Mouse (Mus musculus) midbrain, embryonic 15.5 days (tissue): ENCODE data around the gene Entpd1. TPM values are rescaled to one million over a fixed set of nuclear protein-coding genes. Genes with fewer than 3 reads are reported as not detected.
A peak's percentile ranks its signal among the peaks of the same experiment; 100 is the strongest.
"Not testable (repeated sequence)": the region's sequence is repeated elsewhere in the genome, so short reads cannot be mapped to it uniquely, and the experiment has no call there.

Source experiments
- ATAC-seq: fragments of 200-750 bp; cut with Nextera tagmentation; replicated peaks from 2 replicates; pipeline ENCODE4 v1.8.0; 2017; ENCODE audit warnings: moderate TSS enrichment
- H3K27ac ChIP-seq: fragments of 300-500 bp; sonication (generic); 2 replicates; pipeline ENCODE4 v1.5.1; 2015; ENCODE audit warnings: mild to moderate bottlenecking, inconsistent platforms
- H3K27me3 ChIP-seq: fragments of 300-500 bp; sonication (generic); replicated peaks from 2 replicates; pipeline ENCODE4 v1.6.1; 2015; ENCODE audit warnings: inconsistent platforms
- H3K36me3 ChIP-seq: fragments of 300-500 bp; sonication (generic); replicated peaks from 2 replicates; pipeline ENCODE4 v1.6.1; 2015; ENCODE audit warnings: inconsistent platforms
- H3K4me1 ChIP-seq: fragments of 300-500 bp; sonication (generic); 2 replicates; pipeline ENCODE4 v1.6.1; 2015; ENCODE audit warnings: inconsistent platforms
- H3K4me2 ChIP-seq: fragments of 300-500 bp; sonication (generic); 2 replicates; pipeline ENCODE4 v1.6.1; 2015; ENCODE audit warnings: inconsistent platforms, mild to moderate bottlenecking, moderate library complexity
- H3K4me3 ChIP-seq: fragments of 300-500 bp; sonication (generic); 2 replicates; pipeline ENCODE4 v1.5.1; 2015; ENCODE audit warnings: mild to moderate bottlenecking, inconsistent platforms
- H3K9ac ChIP-seq: fragments of 300-500 bp; sonication (generic); 2 replicates; pipeline ENCODE4 v1.6.1; 2015; ENCODE audit warnings: mild to moderate bottlenecking, inconsistent platforms
- H3K9me3 ChIP-seq: fragments of 300-500 bp; sonication (generic); 2 replicates; pipeline ENCODE4 v1.6.1; 2016; ENCODE audit warnings: inconsistent platforms
- WGBS: fragments of 180-500 bp; shearing (Covaris S2); methylation state at CpG from one replicate; pipeline ENCODE4 v1.1.7; 2015; ENCODE audit warnings: mixed read lengths; 5-methylcytosine and 5-hydroxymethylcytosine counted together
- polyA plus RNA-seq: library from polyadenylated mRNA; unstranded; fragments of >200 nt; fragmentation: Nextera tagmentation; extraction: Ambion mirVana; gene quantifications from 2 replicates; pipeline ENCODE4 v1.2.1, GENCODE M21; 2015

Entpd1 gene
- polyA plus RNA-seq, 1 experiment from 2014 or later = 8.8 TPM

GRCm38 (mm10) chr19:40589530-40589880 lies 22.7 kb upstream of the Entpd1 start:
- Histone ChIP-seq H3K4me3 (peak overlapping the region; percentile 52), H3K27me3 (no peaks in the 10 kb centered on the region), H3K9me3 (no peaks in the 10 kb centered on the region), H3K4me1 (peaks cover 21% of the 10 kb centered on the region), H3K36me3 (no peaks in the 10 kb centered on the region), H3K9ac (peak overlapping the region; percentile 62), H3K27ac (peak overlapping the region; percentile 82), H3K4me2 (peak overlapping the region; percentile 74)
- ATAC-seq = no peak
- WGBS = 1% methylated on average over 10 of the region's 10 CpGs

- H3K4me3 ChIP-seq = no peak overlapping the region
- WGBS = 96% methylated on average over 3 of the region's 3 CpGs
- H3K27ac ChIP-seq = no peak overlapping the region
- no peaks in the 10 kb centered on the region for H3K27me3 ChIP-seq
- no peak overlapping the region for H3K9ac ChIP-seq
- H3K4me2 ChIP-seq = no peak overlapping the region
- H3K9me3 ChIP-seq = no peaks in the 10 kb centered on the region
- H3K36me3 ChIP-seq = peaks cover 19% of the 10 kb centered on the region; the same call in 1 of the 2 replicates
- no peaks in the 10 kb centered on the region for H3K4me1 ChIP-seq
- ATAC-seq = no peak
Observed at GRCm38 (mm10) chr19:40595231-40595630, 16.9 kb upstream of the Entpd1 start.

- Histone ChIP-seq H3K9me3 (no peaks in the 10 kb centered on the region), H3K4me2 (no peak overlapping the region), H3K9ac (no peak overlapping the region), H3K27me3 (no peaks in the 10 kb centered on the region), H3K4me1 (no peaks in the 10 kb centered on the region), H3K27ac (no peak overlapping the region), H3K4me3 (no peak overlapping the region), H3K36me3 (peaks cover 19% of the 10 kb centered on the region; the same call in 1 of the 2 replicates)
- no peak for ATAC-seq
- WGBS = 91% methylated on average over 8 of the region's 8 CpGs
Observed at GRCm38 (mm10) chr19:40595831-40596230, 16.3 kb upstream of the Entpd1 start.

- not testable (repeated sequence) for H3K27me3 ChIP-seq, H3K27ac ChIP-seq, H3K9ac ChIP-seq, ATAC-seq, H3K4me1 ChIP-seq, H3K4me2 ChIP-seq, H3K9me3 ChIP-seq, H3K4me3 ChIP-seq
- WGBS = 94% methylated on average over 5 of the region's 5 CpGs
- H3K36me3 ChIP-seq = peaks cover 18% of the 10 kb centered on the region; the same call in 1 of the 2 replicates
Observed at GRCm38 (mm10) chr19:40600846-40601245, 11.3 kb upstream of the Entpd1 start.

- no peak overlapping the region for H3K4me3 ChIP-seq
- no peak overlapping the region for H3K27ac ChIP-seq
- H3K4me1 ChIP-seq = no peaks in the 10 kb centered on the region
- no peak overlapping the region for H3K4me2 ChIP-seq
- 96% methylated on average over 3 of the region's 3 CpGs for WGBS
- no peak for ATAC-seq
- no peaks in the 10 kb centered on the region for H3K9me3 ChIP-seq
- no peak overlapping the region for H3K9ac ChIP-seq
- peaks cover 12% of the 10 kb centered on the region; the same call in 1 of the 2 replicates for H3K36me3 ChIP-seq
- H3K27me3 ChIP-seq = no peaks in the 10 kb centered on the region
Observed at GRCm38 (mm10) chr19:40601870-40602269, 10.3 kb upstream of the Entpd1 start.

GRCm38 (mm10) chr19:40605189-40605588 lies 7.0 kb upstream of the Entpd1 start:
- no peaks in the 10 kb centered on the region for H3K9me3 ChIP-seq
- H3K27me3 ChIP-seq = no peaks in the 10 kb centered on the region
- no peak for ATAC-seq
- no peak overlapping the region for H3K4me3 ChIP-seq
- no peak overlapping the region for H3K27ac ChIP-seq
- peaks cover 18% of the 10 kb centered on the region; the same call in 1 of the 2 replicates for H3K36me3 ChIP-seq
- H3K4me2 ChIP-seq = no peak overlapping the region
- no peak overlapping the region for H3K9ac ChIP-seq
- WGBS = 91% methylated on average over 9 of the region's 9 CpGs
- H3K4me1 ChIP-seq = no peaks in the 10 kb centered on the region

- Histone ChIP-seq H3K27ac (no peak overlapping the region), H3K4me3 (no peak overlapping the region), H3K9me3 (no peaks in the 10 kb centered on the region), H3K9ac (no peak overlapping the region), H3K36me3 (peaks cover 18% of the 10 kb centered on the region; the same call in 1 of the 2 replicates), H3K4me2 (no peak overlapping the region), H3K27me3 (no peaks in the 10 kb centered on the region), H3K4me1 (peaks cover 15% of the 10 kb centered on the region)
- WGBS = 91% methylated on average over 6 of the region's 6 CpGs
- no peak for ATAC-seq
Observed at GRCm38 (mm10) chr19:40607676-40608075, 4.5 kb upstream of the Entpd1 start.

GRCm38 (mm10) chr19:40614811-40615210 lies 2.6 kb downstream of the Entpd1 start:
- WGBS = 87% methylated on average over 7 of the region's 7 CpGs

GRCm38 (mm10) chr19:40616021-40616420 lies 3.9 kb downstream of the Entpd1 start:
- H3K4me1 ChIP-seq = peaks cover 10% of the 10 kb centered on the region
- H3K9ac ChIP-seq = no peak overlapping the region
- no peak overlapping the region for H3K27ac ChIP-seq
- no peaks in the 10 kb centered on the region for H3K27me3 ChIP-seq
- no peak overlapping the region for H3K4me2 ChIP-seq
- H3K4me3 ChIP-seq = no peak overlapping the region
- WGBS = 92% methylated on average over 7 of the region's 7 CpGs
- no peaks in the 10 kb centered on the region for H3K36me3 ChIP-seq
- no peaks in the 10 kb centered on the region for H3K9me3 ChIP-seq
- ATAC-seq = no peak

More at GRCm38 (mm10) chr19:40614811-40615210, 2.6 kb downstream of the Entpd1 start:
- Histone ChIP-seq H3K27ac (no peak overlapping the region), H3K4me3 (no peak overlapping the region), H3K27me3 (no peaks in the 10 kb centered on the region), H3K9me3 (no peaks in the 10 kb centered on the region), H3K4me1 (peaks cover 16% of the 10 kb centered on the region), H3K9ac (no peak overlapping the region), H3K4me2 (no peak overlapping the region), H3K36me3 (no peaks in the 10 kb centered on the region)
- no peak for ATAC-seq

GRCm38 (mm10) chr19:40621616-40622015 lies 9.4 kb downstream of the Entpd1 start:
- H3K4me1 ChIP-seq, H3K4me2 ChIP-seq, H3K27me3 ChIP-seq, H3K27ac ChIP-seq, H3K4me3 ChIP-seq, ATAC-seq, H3K9me3 ChIP-seq, H3K9ac ChIP-seq, H3K36me3 ChIP-seq: not testable (repeated sequence)
- 52% methylated on average over 16 of the region's 26 CpGs for WGBS

- ATAC-seq = no peak
- no peak overlapping the region for H3K4me3 ChIP-seq
- no peak overlapping the region for H3K9ac ChIP-seq
- H3K4me1 ChIP-seq = no peaks in the 10 kb centered on the region
- no peak overlapping the region for H3K4me2 ChIP-seq
- H3K9me3 ChIP-seq = no peaks in the 10 kb centered on the region
- WGBS = 75% methylated on average over 12 of the region's 12 CpGs
- no peaks in the 10 kb centered on the region for H3K27me3 ChIP-seq
- H3K36me3 ChIP-seq = no peaks in the 10 kb centered on the region
- H3K27ac ChIP-seq = no peak overlapping the region
Observed at GRCm38 (mm10) chr19:40625935-40626334, 13.8 kb downstream of the Entpd1 start.

- no peak overlapping the region for H3K27ac ChIP-seq
- no peaks in the 10 kb centered on the region for H3K4me1 ChIP-seq
- no peak overlapping the region for H3K4me3 ChIP-seq
- no peaks in the 10 kb centered on the region for H3K9me3 ChIP-seq
- no peak for ATAC-seq
- H3K36me3 ChIP-seq = no peaks in the 10 kb centered on the region
- no peak overlapping the region for H3K9ac ChIP-seq
- H3K4me2 ChIP-seq = no peak overlapping the region
- H3K27me3 ChIP-seq = no peaks in the 10 kb centered on the region
Observed at GRCm38 (mm10) chr19:40628950-40629349, 16.8 kb downstream of the Entpd1 start.

- Histone ChIP-seq H3K4me1 (no peaks in the 10 kb centered on the region), H3K27me3 (no peaks in the 10 kb centered on the region), H3K27ac (no peak overlapping the region), H3K9ac (no peak overlapping the region), H3K4me2 (no peak overlapping the region), H3K9me3 (no peaks in the 10 kb centered on the region), H3K36me3 (no peaks in the 10 kb centered on the region), H3K4me3 (no peak overlapping the region)
- 93% methylated on average over 3 of the region's 3 CpGs for WGBS
- no peak for ATAC-seq
Observed at GRCm38 (mm10) chr19:40630096-40630495, 17.9 kb downstream of the Entpd1 start.
